Mouse (Mus musculus) CH12.LX (cell line): ENCODE measurements around the gene Stox2. TPM values are rescaled to one million over a fixed set of nuclear protein-coding genes. Genes with fewer than 3 reads are reported as not detected.

Experiments used
- DNase-seq: peaks from one replicate; pipeline ENCODE4 v3.0.0-alpha.2; 2013; ENCODE audit errors: extremely low read depth
- H3K27ac ChIP-seq: 2 replicates; pipeline ENCODE4 v1.5.1; 2012; ENCODE audit warnings: low read depth, mild to moderate bottlenecking, control low read depth, moderate library complexity; ENCODE audit not compliant: insufficient read depth
- H3K27me3 ChIP-seq: replicated peaks from 2 replicates; pipeline ENCODE3; 2012; ENCODE audit warnings: inconsistent platforms
- H3K36me3 ChIP-seq, 2 experiments: replicated peaks in 1 of 2; 2 replicates each; pipeline versions ENCODE3 to v1.6.1; 2012; ENCODE audit warnings: inconsistent platforms in 1 of 2, low read length in 1 of 2, mild to moderate bottlenecking in 1 of 2, mixed read lengths in 1 of 2, moderate library complexity in 1 of 2; ENCODE audit not compliant: control insufficient read depth in 1 of 2, insufficient read depth in 1 of 2
- H3K4me1 ChIP-seq, 2 experiments: 2 replicates each; pipeline ENCODE4 v1.6.1; 2012; ENCODE audit warnings: inconsistent platforms in 1 of 2, moderate library complexity in 1 of 2; ENCODE audit not compliant: insufficient read depth in 2 of 2, control insufficient read depth in 1 of 2
- H3K4me2 ChIP-seq: 2 replicates; pipeline ENCODE4 v1.6.1; 2012; ENCODE audit warnings: low read depth, mild to moderate bottlenecking, control low read depth; ENCODE audit not compliant: poor library complexity, insufficient read depth, severe bottlenecking
- H3K4me3 ChIP-seq, 3 experiments: fragments of 150-350 bp in 1 of 3; sonication (generic) in 1 of 3; replicated peaks in 1 of 3; 2 replicates each; pipeline versions ENCODE3 to v1.5.1; 2011 to 2012; ENCODE audit warnings: low read depth in 2 of 3, low read length in 2 of 3, mild to moderate bottlenecking in 2 of 3, moderate library complexity in 2 of 3, control low read depth in 1 of 3, improper control_type of control experiment in 1 of 3, inconsistent platforms in 1 of 3, mixed read lengths in 1 of 3; ENCODE audit not compliant: poor library complexity in 1 of 3
- H3K79me2 ChIP-seq: replicated peaks from 2 replicates; pipeline ENCODE4 v1.6.1; 2012; ENCODE audit warnings: mild to moderate bottlenecking, moderate library complexity; ENCODE audit not compliant: control insufficient read depth, poor library complexity, insufficient read depth, severe bottlenecking; ENCODE audit errors: extremely low read depth
- H3K9ac ChIP-seq: 2 replicates; pipeline ENCODE4 v1.6.1; 2012; ENCODE audit warnings: low read depth, mild to moderate bottlenecking, control low read depth, moderate library complexity; ENCODE audit not compliant: insufficient read depth
- H3K9me3 ChIP-seq: replicated peaks from 2 replicates; pipeline ENCODE3; 2012; ENCODE audit warnings: low read length, inconsistent platforms, mixed read lengths
- CHD1 ChIP-seq: IDR thresholded peaks from 2 replicates; pipeline ENCODE4 v1.6.1; 2012; ENCODE audit warnings: low read depth, low read length, improper control_type of control experiment, inconsistent platforms
- E2F4 ChIP-seq: IDR thresholded peaks from 2 replicates; pipeline ENCODE4 v1.6.1; 2011; ENCODE audit warnings: low read depth, low read length, improper control_type of control experiment; ENCODE audit not compliant: insufficient replicate concordance
- EP300 ChIP-seq: IDR thresholded peaks from 2 replicates; pipeline ENCODE4 v1.6.1; 2011; ENCODE audit warnings: low read length, improper control_type of control experiment
- GABPA ChIP-seq: IDR thresholded peaks from 2 replicates; pipeline ENCODE4 v1.6.1; 2012; ENCODE audit warnings: low read depth, low read length, improper control_type of control experiment, inconsistent platforms; ENCODE audit not compliant: insufficient replicate concordance
- HCFC1 ChIP-seq: IDR thresholded peaks from 2 replicates; pipeline ENCODE4 v1.6.1; 2012; ENCODE audit warnings: low read depth, mild to moderate bottlenecking, inconsistent platforms, low read length, improper control_type of control experiment
- KAT2A ChIP-seq: IDR thresholded peaks from 2 replicates; pipeline ENCODE4 v1.6.1; 2012; ENCODE audit warnings: low read length, improper control_type of control experiment, inconsistent platforms; ENCODE audit not compliant: insufficient replicate concordance
- MAX ChIP-seq: IDR thresholded peaks from 2 replicates; pipeline ENCODE4 v1.6.1; 2011; ENCODE audit warnings: low read length, improper control_type of control experiment
- MEF2A ChIP-seq: IDR thresholded peaks from 2 replicates; pipeline ENCODE4 v1.6.1; 2014; ENCODE audit warnings: low read depth, mild to moderate bottlenecking, inconsistent platforms, low read length, improper control_type of control experiment, borderline replicate concordance
- NELFE ChIP-seq: IDR thresholded peaks from 2 replicates; pipeline ENCODE4 v1.6.1; 2011; ENCODE audit warnings: low read depth, low read length, improper control_type of control experiment
- POLR2A ChIP-seq: IDR thresholded peaks from 2 replicates; pipeline ENCODE4 v1.6.1; 2011; ENCODE audit warnings: low read depth, mild to moderate bottlenecking, improper control_type of control experiment, low read length
- RCOR1 ChIP-seq: conservative IDR thresholded peaks from 2 replicates; pipeline ENCODE4 v1.6.1; 2012; ENCODE audit warnings: low read depth, mild to moderate bottlenecking, inconsistent platforms, low read length, improper control_type of control experiment
- SMC3 ChIP-seq: IDR thresholded peaks from 2 replicates; pipeline ENCODE4 v1.6.1; 2011; ENCODE audit warnings: low read depth, low read length, improper control_type of control experiment
- TBP ChIP-seq: conservative IDR thresholded peaks from 2 replicates; pipeline ENCODE4 v1.6.1; 2011; ENCODE audit warnings: low read depth, low read length, improper control_type of control experiment
- UBTF ChIP-seq: IDR thresholded peaks from 2 replicates; pipeline ENCODE4 v1.6.1; 2012; ENCODE audit warnings: low read depth, mild to moderate bottlenecking, inconsistent platforms, low read length, improper control_type of control experiment, moderate library complexity
- USF1 ChIP-seq: IDR thresholded peaks from 2 replicates; pipeline ENCODE4 v1.6.1; 2014; ENCODE audit warnings: low read depth, mild to moderate bottlenecking, inconsistent platforms, low read length, improper control_type of control experiment
- ZKSCAN1 ChIP-seq: IDR thresholded peaks from 2 replicates; pipeline ENCODE4 v1.6.1; 2012; ENCODE audit warnings: low read depth, inconsistent platforms, low read length, improper control_type of control experiment, borderline replicate concordance
- ZMIZ1 ChIP-seq: IDR thresholded peaks from 2 replicates; pipeline ENCODE4 v1.6.1; 2012; ENCODE audit warnings: low read depth, mild to moderate bottlenecking, inconsistent platforms, low read length, improper control_type of control experiment
- ZNF384 ChIP-seq: IDR thresholded peaks from 2 replicates; pipeline ENCODE4 v1.6.1; 2012; ENCODE audit warnings: low read depth, low read length, improper control_type of control experiment, inconsistent platforms
- dilution Hi-C: fragments of 300-500 bp; cut with MboI; formaldehyde crosslinking; loops from 2 replicates; pipeline ENCODE4 v1.14.3; 2020; ENCODE audit warnings: low sequenced_read_pairs; ENCODE audit not compliant: extremely low pct_unique_long_range_greater_than_20kb, extremely low pct_ligation_motif_present
- in situ Hi-C: fragments of 300-500 bp; cut with MboI; formaldehyde crosslinking; loops from 3 replicates; pipeline ENCODE4 v1.14.3; 2019; ENCODE audit warnings: low sequenced_read_pairs, low pct_ligation_motif_present, low pct_unique_long_range_greater_than_20kb, mixed read lengths
- polyA plus RNA-seq: library from polyadenylated mRNA; unstranded; fragments of >175 nt; gene quantifications from 2 replicates; pipeline ENCODE4 v1.2.1, GENCODE M21; 2012; ENCODE audit warnings: low read depth; ENCODE audit not compliant: insufficient read length
- total RNA-seq, 2 experiments: library from RNA; depleted of rRNA; stranded (reverse); fragments of 300-350 nt in 1 of 2; fragments of >200 nt in 1 of 2; gene quantifications; 2 replicates each; pipeline ENCODE4 v1.2.3; 2012 to 2014

Stox2 gene
- total and polyA plus RNA-seq, 3 experiments = 0.23 to 1.0 (median 0.42) TPM

GRCm38 (mm10) chr8:47411994-47412695 is 34.0 kb downstream of the Stox2 start:
- H3K79me2 ChIP-seq = no peaks in the 10 kb centered on the region
- no peak overlapping the region for H3K9ac ChIP-seq
- H3K27me3 ChIP-seq = no peaks in the 10 kb centered on the region
- no peak overlapping the region for H3K27ac ChIP-seq
- H3K4me1 ChIP-seq = peaks cover 0 to 3% of the 10 kb centered on the region in 2 experiments; a peak in 1 of 4 replicates
- no peaks in the 10 kb centered on the region for H3K36me3 ChIP-seq
- H3K9me3 ChIP-seq = peaks cover 8% of the 10 kb centered on the region
- H3K4me2 ChIP-seq = no peak overlapping the region
- in situ Hi-C loops = no loop called here
- TF ChIP-seq EP300 = no peak
- no peak for TF ChIP-seq TBP
- TF ChIP-seq HCFC1 = no peak
- no peak for TF ChIP-seq POLR2A
- TF ChIP-seq NELFE = no peak
- no peak for TF ChIP-seq MAX
- no peak for TF ChIP-seq E2F4
- no peak for TF ChIP-seq ZKSCAN1
- no peak for TF ChIP-seq SMC3
- no peak for DNase-seq
- H3K4me3 ChIP-seq = no peak overlapping the region
- dilution Hi-C loops = no loop called here

GRCm38 (mm10) chr8:47411321-47411720 is 34.8 kb downstream of the Stox2 start:
- H3K4me1 ChIP-seq = peaks cover 0 to 3% of the 10 kb centered on the region in 2 experiments; a peak in 1 of 4 replicates
- no peak for TF ChIP-seq MAX
- TF ChIP-seq HCFC1 = no peak
- TF ChIP-seq KAT2A = no peak
- no peak for TF ChIP-seq ZNF384
- TF ChIP-seq E2F4 = no peak
- TF ChIP-seq UBTF = no peak
- no peak for TF ChIP-seq EP300
- no peak for TF ChIP-seq GABPA
- TF ChIP-seq CHD1 = no peak
- TF ChIP-seq RCOR1 = no peak
- TF ChIP-seq USF1 = no peak
- TF ChIP-seq ZMIZ1 = no peak
- no peak for TF ChIP-seq MEF2A
- H3K36me3 ChIP-seq = no peaks in the 10 kb centered on the region
- peaks cover 8% of the 10 kb centered on the region for H3K9me3 ChIP-seq
- H3K9ac ChIP-seq = no peak overlapping the region
- no peaks in the 10 kb centered on the region for H3K79me2 ChIP-seq
- H3K4me3 ChIP-seq = no peak overlapping the region
- dilution Hi-C loops = no loop called here
- in situ Hi-C loops = no loop called here
- H3K27me3 ChIP-seq = no peaks in the 10 kb centered on the region
- no peak overlapping the region for H3K27ac ChIP-seq
- DNase-seq = no peak
- H3K4me2 ChIP-seq = no peak overlapping the region
